Mouse (Mus musculus) T-helper 1 cell (primary cell): ENCODE data around the gene Gm10277.
"Not testable (repeated sequence)": the region's sequence is repeated elsewhere in the genome, so short reads cannot be mapped to it uniquely, and the experiment has no call there.

ENCODE experiments used
- in situ Hi-C: fragments of 300-600 bp; cut with MboI, MseI; formaldehyde crosslinking; loops from one replicate; pipeline ENCODE4 v1.15.1; 2025; ENCODE audit warnings: high pct_unique_total_duplicates

Gene Gm10277

GRCm38 (mm10) chr11:77775701-77776400 is 11.7 kb downstream of the Gm10277 start:
- in situ Hi-C loops, result no loop called here

- in situ Hi-C loops, result no loop called here
Measured at GRCm38 (mm10) chr11:77771879-77772713, 15.5 kb downstream of the Gm10277 start.

GRCm38 (mm10) chr11:77770346-77770745 is 17.2 kb downstream of the Gm10277 start:
- in situ Hi-C loops, result no loop called here

GRCm38 (mm10) chr11:77769496-77769895 is 18.1 kb downstream of the Gm10277 start:
- in situ Hi-C loops, result no loop called here

- in situ Hi-C loops, result no loop called here
Measured at GRCm38 (mm10) chr11:77766351-77767001, 21.1 kb downstream of the Gm10277 start.

- in situ Hi-C loops, result no loop called here
Measured at GRCm38 (mm10) chr11:77765459-77765777, 22.1 kb downstream of the Gm10277 start.

GRCm38 (mm10) chr11:77764694-77765458 is 22.7 kb downstream of the Gm10277 start:
- in situ Hi-C loops, result no loop called here

- in situ Hi-C loops, result no loop called here
Measured at GRCm38 (mm10) chr11:77763673-77764340, 23.7 kb downstream of the Gm10277 start.

- in situ Hi-C loops, result no loop called here
Measured at GRCm38 (mm10) chr11:77762783-77763672, 24.5 kb downstream of the Gm10277 start, which contains the start of gene Myo18a. Gene Myo18a, plus strand, starts transcription at chr11:77763246.

- in situ Hi-C loops, result no loop called here
Measured at GRCm38 (mm10) chr11:77760031-77760430, 27.5 kb downstream of the Gm10277 start.

GRCm38 (mm10) chr11:77753469-77753868 is 34.1 kb downstream of the Gm10277 start:
- in situ Hi-C loops, result no loop called here

- in situ Hi-C loops, result no loop called here
Measured at GRCm38 (mm10) chr11:77752525-77752924, 35.0 kb downstream of the Gm10277 start.

GRCm38 (mm10) chr11:77748996-77749395 is 38.6 kb downstream of the Gm10277 start:
- in situ Hi-C loops, result no loop called here

GRCm38 (mm10) chr11:77747103-77747502 is 40.4 kb downstream of the Gm10277 start:
- in situ Hi-C loops, result not testable (repeated sequence)

GRCm38 (mm10) chr11:77746652-77747051 is 40.9 kb downstream of the Gm10277 start:
- in situ Hi-C loops, result no loop called here

GRCm38 (mm10) chr11:77743966-77744365 is 43.6 kb downstream of the Gm10277 start:
- in situ Hi-C loops, result loop anchor here (5.0 kb wide), 2 partner anchors 73 to 213 kb away; no protein-coding TSS in a partner anchor

GRCm38 (mm10) chr11:77738555-77738954 is 49.0 kb downstream of the Gm10277 start:
- in situ Hi-C loops, result no loop called here

- in situ Hi-C loops, result no loop called here
Measured at GRCm38 (mm10) chr11:77737289-77737688, 50.3 kb downstream of the Gm10277 start.
